Mouse (Mus musculus) spleen, postnatal 10 days (tissue): Measurements from ENCODE around the gene Syt9.

Experiments used
- DNase-seq, 2 experiments: peaks; one replicate each; pipeline ENCODE4 v3.0.0; 2021 to 2022; ENCODE audit warnings: low spot score in 2 of 2

The Syt9 gene

DNA sequence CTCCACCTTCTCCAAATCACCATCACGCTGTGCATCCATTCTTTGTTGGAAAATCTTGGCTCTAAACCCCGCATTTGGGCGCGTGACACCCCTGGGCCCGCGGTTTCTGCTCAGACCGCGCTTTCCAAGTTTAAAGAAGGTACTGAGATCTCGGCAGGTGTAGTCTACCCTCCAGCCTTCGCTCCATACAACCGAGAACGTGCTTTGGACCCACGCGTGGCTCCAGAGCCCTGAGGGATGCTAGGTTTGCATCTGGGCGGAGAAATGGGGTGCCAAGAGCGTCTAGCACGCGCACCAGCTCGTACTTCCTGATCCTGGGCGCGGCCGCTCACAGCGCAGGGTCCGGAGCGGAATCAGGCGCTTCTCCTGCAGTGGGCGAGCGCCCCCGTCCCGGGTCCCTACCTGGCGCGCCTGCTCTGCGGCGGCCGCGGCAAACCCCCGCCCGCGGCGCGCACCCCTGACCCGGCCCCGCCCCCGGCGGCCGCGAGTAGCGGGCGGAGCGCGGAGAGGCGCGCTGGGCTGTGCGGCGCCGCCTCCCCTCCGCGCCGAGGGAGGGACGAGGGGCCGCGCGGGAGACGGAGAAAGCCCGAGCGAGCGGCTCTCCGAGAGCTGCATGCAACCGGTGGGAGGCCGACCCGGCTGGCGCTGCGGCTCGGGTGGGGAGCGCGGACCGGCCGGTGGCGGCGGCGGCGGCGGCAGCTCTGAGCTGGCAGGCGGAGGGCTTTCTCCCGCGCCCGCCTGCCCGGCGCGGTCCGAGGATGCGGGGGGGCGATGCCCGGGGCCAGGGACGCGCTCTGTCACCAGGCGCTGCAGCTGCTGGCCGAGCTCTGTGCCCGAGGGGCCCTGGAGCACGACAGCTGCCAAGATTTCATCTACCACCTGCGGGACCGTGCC lies at the start of gene Syt9:
TSS of gene Syt9 (plus strand) at position 497 of the 894 bp plus-strand sequence.
- DNase-seq: no peak

DNA sequence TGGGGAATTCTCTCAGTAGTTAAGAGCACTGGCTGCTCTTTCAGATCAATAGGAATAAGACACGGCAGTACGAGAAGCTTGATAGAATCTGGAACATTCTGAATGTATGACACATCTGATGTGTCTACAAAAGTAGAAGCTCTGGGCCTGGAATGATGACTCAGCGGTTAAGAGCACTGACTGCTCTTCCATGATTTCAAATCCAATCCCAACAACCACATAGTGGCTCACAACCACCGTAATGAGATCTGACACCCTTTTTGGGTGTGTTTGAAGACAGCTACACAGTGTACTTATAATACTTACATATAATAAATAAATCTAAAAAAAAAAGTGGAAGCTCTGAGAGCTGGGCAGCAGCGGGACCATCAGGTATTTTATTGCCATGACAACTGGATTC lies 31.5 kb upstream of the Syt9 start:
- DNase-seq: no peak

DNA sequence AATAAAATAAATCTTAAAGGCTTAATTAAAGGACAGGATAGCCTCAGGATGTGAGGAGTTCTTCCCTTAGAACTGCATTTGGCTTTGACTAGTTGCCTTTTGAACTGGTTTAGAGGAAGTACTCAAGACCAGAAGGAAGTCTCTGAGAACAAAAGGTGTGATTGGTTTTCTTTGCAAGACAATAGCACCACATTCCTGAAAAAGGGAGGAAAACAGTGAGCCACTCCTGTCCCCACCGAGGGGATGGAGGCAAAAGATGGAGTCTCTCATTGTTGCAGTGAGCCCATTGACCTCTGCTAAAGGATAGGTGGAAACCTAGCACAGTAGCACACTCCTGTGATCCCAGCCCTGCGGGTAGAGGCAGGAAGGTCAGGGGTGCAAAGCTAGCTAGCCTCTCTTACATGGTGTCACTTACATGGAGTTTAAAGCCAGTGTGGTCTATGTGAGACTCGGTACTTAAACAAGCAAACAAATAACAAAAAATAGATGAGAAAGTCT lies 30.9 kb upstream of the Syt9 start:
- no peak for DNase-seq

DNA sequence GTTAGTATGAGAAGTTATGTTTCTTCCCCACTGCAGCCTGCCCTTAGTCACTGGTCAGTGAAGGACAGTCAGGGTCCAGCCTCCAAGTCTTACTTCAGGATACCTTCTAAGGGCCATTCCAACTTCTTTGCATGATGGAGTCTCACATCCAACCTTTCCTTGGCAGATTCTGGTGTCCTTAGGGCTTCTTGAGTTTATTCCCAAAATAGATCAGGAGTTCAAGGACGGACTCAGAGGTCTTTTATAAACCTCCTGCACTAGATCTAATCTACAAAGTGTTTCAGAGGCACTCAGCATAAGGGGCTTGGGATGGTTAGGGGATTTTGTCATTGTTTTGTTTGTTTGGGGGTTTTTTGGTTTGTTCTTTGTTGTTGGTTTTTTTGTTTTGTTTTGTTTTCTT lies 30.3 kb upstream of the Syt9 start:
- DNase-seq: no peak

DNA sequence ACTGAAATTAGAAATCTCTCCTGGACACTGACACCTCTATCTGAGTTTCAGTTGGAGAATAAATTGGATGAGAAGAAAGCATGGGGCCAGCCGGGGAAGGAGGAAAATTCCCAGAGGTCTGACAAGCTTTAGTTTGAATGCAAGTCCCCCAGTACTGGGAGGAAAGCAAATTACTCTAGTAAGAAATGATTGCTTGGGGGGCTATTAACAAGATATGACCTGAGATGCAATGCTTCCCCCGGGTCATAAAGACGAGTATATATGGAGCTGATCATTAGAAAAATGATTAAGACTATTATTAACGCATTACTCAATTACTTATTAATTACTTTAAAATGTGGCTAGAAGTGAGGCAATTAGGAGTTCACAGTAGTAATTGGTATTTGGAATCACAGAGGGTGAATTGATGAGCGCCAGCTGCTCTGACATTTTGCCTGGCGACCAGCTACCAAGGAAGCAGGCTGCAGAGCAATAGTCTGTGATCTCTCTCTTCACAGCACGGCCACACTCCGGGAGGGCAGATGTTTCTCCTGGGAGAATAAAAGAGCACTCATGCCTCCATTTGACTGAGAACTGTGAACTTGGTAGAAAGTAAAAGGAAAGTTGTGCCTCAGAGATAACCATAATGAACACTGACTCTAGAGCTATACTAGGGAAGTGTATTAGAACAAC lies 28.9 kb upstream of the Syt9 start:
- DNase-seq: no peak

DNA sequence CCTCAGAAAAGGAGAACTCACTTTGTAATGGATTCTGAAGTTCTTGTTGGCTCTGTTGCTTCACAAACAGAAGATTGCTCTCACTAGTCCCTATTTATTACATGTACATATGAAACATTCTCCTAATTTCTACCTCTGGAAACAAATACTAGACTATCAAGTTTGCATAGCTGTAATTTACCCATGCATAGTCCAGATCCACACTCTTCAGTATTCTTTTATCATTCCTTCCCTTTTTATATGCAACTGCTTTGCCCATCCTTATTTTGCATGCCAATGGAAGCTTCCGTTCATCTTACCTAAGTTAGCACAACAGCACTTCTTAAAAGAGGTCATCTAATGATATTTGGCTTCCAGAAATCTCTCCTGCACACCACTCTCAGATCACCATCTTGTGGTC lies 21.3 kb upstream of the Syt9 start:
- no peak for DNase-seq

DNA sequence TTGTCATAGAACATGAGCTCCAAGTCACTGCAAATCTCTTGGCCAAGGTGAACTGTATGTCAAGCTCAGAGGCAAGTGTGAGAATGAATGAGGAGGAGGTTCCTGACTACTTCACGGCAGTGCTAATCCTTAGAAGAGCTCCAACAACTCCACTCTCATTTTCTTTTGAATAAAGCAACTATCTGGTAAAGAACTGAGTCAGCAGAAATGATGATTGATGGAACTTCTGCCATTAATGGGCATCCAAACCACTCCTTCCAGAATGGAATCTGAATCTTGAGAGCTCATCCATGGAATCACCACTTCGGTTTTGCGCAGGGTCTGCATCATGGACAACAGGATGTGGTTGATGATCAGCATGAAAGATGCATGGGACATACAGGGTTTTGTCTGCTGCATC lies 8.4 kb upstream of the Syt9 start:
- no peak for DNase-seq

DNA sequence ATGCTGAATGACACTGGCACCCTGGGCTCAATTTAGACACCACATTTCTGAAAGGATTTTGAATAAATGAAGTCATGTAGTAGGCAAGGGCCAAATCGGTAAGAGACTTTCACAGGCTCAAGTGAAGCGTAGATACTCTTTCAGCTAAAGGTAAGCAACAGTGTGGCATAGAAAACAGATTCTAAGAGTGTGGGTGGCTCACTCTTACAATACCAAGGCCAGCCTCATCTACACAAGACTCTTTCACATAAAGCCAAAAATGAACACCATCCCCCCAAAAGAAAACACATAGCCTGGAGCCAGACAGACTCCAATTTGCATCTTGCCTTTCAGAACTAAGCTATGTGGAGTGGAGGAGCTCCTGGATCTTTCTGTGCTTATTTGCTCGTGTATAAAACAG lies 7.9 kb upstream of the Syt9 start:
- DNase-seq: no peak

DNA sequence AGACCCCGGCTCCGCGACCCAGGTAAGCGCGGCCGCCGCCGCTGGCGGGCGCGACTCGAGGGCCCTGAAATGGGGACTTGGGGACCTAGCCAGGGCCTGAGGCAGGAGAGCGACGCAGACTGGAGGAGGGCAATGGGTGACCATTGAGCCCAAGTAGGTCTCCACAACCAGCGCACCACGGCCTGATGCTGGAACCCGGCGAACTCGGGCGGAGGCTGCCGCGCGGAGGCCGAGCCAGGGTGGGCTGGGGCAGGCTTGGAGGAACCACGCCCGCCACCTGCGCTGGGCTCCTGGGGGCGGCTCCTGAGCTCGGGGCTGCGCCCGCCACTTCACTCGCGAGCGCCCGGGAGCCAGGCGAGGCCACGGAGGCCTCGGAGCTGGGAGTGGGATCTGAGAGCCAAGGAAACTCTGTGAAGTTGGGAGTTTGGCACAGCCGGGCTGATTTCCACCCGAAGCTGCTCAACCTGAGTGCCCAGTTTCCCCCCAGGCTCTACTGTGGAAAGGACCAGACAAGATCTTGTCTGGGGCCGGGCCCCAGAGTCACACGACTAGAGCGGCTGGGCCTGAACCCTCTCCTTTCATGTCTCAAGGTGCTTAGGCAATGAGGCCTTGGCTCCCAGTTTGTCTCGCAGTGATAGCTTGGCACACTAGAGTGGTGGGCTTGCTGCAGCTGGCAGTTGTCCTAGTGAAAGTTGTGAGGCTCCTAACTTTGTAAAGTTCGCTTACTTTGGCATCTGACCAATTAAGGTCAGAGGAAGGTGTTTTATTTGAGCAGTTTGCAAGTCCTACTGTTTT lies 795 bp downstream of the Syt9 start:
- DNase-seq: no peak

DNA sequence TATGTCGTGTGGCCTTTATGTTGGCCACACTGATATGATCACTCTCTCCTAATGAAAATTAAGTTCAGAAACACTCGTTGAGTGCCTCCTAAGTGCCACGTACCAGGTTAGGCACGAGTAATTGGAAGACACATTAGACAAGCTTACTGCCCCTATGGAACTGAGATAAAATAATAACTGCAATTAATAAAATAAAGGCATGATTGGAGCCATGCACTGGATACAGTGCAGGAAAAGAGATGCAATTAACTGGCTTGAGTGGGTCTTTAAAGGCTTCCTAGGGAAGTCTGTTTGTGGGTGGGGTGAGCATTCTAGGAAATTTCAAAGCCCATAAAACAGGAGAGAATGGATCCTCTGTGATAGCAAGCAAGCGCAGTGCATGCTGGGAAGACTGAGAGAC lies 10.0 kb downstream of the Syt9 start:
- DNase-seq: no peak

DNA sequence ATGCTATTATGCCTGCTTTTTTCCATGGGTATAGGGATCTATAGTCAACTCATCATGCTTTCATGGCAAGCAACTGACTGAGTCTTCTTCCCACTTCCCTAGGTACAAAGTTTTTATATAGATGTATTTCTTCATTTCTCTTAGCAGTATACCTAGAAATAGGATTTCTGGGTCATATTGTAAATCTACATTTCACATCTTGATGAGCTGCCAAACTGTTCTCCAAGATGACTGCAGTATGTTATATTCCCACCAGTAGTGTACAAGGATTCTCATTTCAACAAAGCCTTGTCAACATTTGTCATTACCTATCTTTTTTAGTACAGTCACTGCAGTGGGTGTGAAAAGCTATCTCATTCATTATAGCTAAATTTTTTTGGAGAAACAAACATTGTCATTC lies 19.1 kb downstream of the Syt9 start:
- no peak for DNase-seq

DNA sequence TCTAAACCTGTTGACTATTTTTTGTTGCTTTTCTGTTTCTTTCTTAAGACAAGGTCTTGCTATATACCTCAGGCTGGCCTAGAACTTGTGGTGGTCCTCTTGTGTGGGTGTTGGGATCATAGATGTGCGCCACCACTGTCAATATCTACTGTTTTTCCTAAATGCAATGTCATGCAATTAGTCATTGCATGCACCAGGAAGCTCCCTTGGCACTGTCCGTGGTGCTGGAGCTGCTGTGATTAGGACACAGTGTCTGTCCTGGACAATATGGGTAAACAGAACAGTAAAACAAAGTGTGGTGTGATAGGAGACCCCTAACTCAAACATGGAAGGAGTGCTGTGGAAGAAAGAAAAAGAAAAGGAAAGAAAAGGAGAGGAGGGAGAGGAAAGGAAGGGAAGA lies 22.2 kb downstream of the Syt9 start:
- DNase-seq: no peak

DNA sequence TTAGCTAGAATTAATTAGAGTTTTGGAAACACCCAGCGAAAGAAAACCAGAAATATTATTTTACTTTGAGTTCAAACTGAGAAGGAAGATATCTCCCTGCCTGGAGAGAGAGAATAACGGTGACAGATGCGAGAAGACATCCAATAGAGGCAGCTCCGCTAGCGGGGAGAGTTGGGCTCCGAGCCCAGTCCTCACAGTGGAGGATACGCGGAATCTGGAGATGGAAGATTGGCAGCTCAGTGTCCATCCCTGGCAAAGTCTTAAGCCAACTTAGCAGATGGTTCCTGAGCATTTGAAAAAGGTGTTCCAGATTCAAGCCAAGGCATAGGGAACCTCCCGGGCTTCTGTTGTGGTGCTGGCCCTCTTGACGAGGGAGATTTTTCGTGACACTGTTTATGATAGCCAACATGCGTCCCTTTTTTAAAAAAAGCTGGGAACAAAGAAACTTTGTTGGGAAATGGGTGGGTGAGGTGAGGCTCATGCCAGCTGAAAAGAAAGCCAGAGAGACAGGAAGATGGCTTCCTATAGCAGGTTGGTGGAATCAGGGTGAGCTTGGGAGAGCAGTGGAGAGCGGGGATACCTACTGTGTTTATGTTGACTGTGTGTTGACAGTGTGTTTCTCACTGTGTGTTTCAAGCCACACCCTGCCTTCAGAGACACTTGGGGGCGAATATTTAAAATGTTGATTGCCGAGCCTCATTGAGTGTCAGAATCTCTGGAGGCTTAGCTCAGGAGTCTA lies 29.7 kb downstream of the Syt9 start:
- DNase-seq: no peak

DNA sequence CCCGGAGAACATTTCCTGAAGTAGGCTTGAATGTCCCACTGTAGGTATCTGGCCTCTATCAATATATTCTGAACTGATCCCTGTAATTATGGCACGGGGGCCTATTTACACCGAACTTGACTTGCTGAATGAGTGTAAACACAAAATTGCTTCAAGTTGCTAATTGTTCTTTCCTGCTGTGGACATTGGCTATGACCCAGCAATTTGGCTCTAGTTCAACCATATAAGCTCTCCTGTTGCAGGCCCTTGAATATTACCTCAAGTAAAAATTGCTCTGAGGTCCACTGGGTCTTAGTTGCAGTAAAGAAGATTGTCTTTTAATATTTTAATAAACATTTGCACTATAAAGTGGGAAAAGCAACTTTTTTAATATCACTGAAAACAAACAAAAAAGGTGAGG lies 32.7 kb downstream of the Syt9 start:
- DNase-seq: no peak

DNA sequence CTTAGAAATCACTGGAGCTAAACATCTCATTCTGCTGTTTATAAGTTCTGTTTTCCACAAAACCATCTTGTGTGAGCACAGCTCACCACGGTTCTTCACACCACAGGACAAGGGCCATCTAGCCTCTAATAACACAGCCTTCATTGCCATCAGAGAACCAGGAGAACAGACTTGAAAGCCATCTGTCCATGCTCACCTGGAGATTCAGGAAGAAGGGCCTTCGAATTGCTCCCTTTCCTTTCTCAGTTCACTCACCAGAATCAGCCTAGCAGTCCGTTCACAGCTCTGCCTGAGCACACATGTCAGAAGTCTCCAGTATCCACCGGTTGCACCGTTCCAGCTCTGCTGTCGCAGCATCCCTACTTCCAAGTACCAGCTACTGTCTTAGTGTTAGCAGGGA lies 44.4 kb downstream of the Syt9 start:
- DNase-seq: no peak

DNA sequence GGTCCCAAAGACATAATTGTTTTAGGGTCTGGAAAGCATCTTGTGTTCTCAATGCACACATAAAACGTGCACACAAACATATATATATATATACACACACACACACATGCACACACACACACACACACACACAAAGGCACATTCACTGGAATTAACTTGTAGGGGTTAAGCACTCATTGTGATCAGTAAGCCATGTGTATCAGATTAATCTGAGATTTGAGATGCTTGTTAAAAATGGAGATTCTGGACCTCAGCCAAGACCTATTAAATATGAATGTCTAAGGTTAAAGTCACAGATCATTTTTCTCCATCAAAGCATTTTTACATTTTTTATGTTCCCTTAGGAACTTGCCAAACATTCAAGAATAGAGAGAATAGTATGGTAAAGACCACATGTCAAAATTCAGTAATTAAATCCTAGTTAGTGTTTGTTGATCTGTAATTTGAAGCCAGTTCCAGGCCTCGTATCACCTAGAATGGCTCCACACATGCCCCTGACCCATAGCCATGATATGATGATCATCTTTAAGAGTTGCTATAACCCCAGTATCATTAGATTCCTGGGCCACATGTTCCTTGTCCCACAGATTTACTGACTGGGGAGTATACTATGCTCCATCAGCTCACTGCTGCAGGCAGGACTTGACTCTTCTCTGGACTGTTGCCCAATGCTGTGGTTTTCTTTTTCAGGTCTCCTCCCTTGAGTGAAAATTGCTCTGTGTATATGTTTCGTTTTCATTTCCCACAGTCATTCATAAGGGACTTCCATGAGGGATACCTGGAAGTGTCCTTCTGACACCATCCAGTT lies 46.7 kb downstream of the Syt9 start:
- DNase-seq: no peak

DNA sequence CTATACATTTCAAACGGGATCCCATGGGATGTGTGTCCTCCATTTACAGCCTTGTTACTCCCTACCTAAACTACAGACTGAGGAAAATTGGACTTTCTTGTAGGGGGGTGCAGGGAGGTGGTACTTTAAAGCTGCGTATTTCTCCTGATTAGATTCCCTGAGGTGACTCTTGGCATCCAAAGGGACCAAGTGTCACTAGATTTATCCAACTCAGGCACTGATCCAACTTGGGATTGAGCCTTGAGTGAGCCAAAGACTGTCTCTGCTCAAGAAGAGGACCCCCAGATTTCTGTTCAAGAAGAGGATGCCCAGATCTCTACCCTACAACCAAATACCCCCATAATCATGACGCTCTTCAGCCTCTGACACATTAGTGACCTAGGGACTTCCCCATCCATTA lies 66.9 kb downstream of the Syt9 start:
- no peak for DNase-seq

DNA sequence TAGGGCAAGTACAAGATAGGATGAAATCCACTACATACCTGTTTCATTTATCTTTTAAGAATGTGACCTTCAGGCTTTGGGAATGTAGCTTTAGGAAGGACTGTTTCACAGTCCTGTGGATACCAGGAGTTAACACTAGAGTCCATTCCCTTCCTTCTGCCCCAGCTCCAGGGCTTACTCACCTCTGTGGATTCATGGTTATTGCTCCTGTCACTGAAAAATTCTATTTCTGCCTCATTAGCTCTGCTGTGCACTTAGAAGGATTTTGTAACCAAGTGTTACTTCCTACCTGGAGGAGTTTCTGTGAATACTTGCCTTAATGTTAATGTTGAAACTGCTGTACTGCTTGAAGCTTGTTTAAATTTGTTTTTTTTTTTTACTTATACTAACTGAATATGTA lies 74.1 kb downstream of the Syt9 start:
- DNase-seq: no peak

DNA sequence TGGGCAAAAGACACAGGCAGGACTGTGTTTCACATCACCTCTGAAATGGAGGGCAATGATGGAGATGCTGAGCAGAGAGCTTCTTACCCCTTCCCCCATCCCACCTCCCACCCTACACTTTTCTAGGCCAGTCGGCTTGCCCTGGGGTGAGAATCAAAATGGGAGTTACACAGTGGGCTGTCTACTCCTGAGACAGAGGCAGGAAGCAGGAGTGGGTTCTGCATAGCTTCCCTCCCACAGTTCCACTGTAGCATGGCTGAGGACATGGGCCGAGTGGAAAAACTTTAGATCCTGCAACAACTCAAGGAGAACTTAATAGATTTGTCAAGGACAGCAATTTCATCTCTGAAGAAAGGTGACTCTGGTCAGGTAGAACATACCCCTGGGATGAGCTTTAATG lies 84.1 kb downstream of the Syt9 start:
- DNase-seq: no peak

DNA sequence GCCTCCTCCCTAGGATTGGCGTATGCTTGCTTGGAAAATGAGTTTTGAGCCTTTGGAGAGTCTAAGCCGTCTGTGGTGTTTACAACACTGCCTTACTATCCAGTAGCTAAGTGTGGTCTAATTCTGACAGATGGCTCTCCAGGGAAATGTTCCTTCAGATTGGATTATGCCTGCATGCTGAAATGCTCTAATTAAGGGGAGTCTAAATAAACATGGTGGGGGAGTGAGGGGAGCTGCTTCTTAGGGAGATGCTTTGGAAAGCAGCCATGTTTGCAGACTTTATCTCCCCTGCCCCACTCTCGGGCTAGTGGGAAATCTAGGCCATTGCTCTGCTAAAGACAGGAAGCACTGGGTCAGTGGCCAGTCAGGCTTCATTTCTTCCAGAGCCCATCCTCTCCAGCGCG lies 84.6 kb downstream of the Syt9 start:
- DNase-seq: no peak

DNA sequence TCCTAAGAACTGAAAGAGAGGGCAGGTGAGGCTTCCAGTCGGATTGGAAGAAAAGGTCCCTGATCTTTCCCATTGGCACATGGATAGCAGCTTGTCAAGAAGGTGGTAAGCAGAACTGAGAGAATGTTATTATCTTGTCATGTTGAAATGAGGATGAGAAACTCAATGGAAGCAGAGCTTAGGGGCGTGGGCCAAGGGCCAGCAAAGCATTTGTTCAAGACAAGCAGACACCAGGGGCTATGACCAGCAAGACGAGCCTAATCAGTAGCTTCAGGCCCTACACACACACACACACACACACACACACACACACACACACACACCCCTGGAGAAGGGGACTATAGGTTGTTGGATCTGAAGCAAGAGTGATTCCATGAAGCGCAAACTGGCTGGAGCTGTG lies 90.6 kb downstream of the Syt9 start:
- DNase-seq: no peak
